Mouse (Mus musculus) gastrocnemius, postnatal 25 days (tissue): Measurements from ENCODE around the gene Axin1. TPM values are rescaled to one million over a fixed set of nuclear protein-coding genes. Genes with fewer than 3 reads are reported as not detected.

Experiments used
- DNase-seq: peaks from one replicate; pipeline ENCODE4 v3.0.0; 2022
- total RNA-seq, 2 experiments: library from RNA; stranded (reverse); gene quantifications; 1 replicate in 1 of 2; 2 replicates in 1 of 2; pipeline ENCODE4 v1.2.3; 2021

The Axin1 gene
- total RNA-seq, 2 experiments from 2014 or later, result 10.8 to 17.2 TPM

GRCm38 (mm10) chr17:26239551-26239950 is 101.1 kb downstream of the Axin1 start:
- no peak for DNase-seq

GRCm38 (mm10) chr17:26240120-26240790 is 101.8 kb downstream of the Axin1 start:
- no peak for DNase-seq

GRCm38 (mm10) chr17:26240990-26241389 is 102.5 kb downstream of the Axin1 start:
- DNase-seq, result no peak

- peak; percentile 76 for DNase-seq
These were observed 105.1 kb downstream of the Axin1 start for GRCm38 (mm10) chr17:26243471-26244100.

- peak; percentile 97 for DNase-seq
These were observed 105.8 kb downstream of the Axin1 start, which contains the start of gene Fam234a for GRCm38 (mm10) chr17:26244101-26244841. Gene Fam234a, minus strand, starts transcription at chr17:26244242.

Other genes with a start within 250 kb of the Axin1 start
- gene Rab40c, start 219.0 kb upstream of the Axin1 start, total RNA-seq, result 10 to 100 TPM in 1 of 2 experiments, 1 to 10 TPM in 1; 8.7 to 11.0 TPM
- 10 to 100 TPM; 30.0 to 31.9 TPM for gene Pigq, start 193.8 kb upstream of the Axin1 start, total RNA-seq
- not detected for gene Nhlrc4, start 193.7 kb upstream of the Axin1 start, total RNA-seq
- gene A930017K11Rik, start 186.1 kb upstream of the Axin1 start, total RNA-seq, result not detected
- 1 to 10 TPM; 5.6 to 6.8 TPM for gene Capn15, start 152.9 kb upstream of the Axin1 start, total RNA-seq
- 10 to 100 TPM; 54.9 to 71.5 TPM for gene Rab11fip3, start 69.1 kb upstream of the Axin1 start, total RNA-seq
- 1 to 10 TPM; 2.8 to 3.2 TPM for gene Decr2, start 48.4 kb upstream of the Axin1 start, total RNA-seq
- gene Nme4, start 43.1 kb upstream of the Axin1 start, total RNA-seq, result 1 to 10 TPM; 1.2 to 1.7 TPM
- gene Tmem8, start 25.4 kb upstream of the Axin1 start, total RNA-seq, result 1 to 10 TPM in 1 of 2 experiments, under 1 TPM in 1; 0.87 to 1.2 TPM
- 10 to 100 TPM; 62.0 to 62.3 TPM for gene Mrpl28, start 15.2 kb upstream of the Axin1 start, total RNA-seq
- gene Pdia2, start 60.4 kb downstream of the Axin1 start, total RNA-seq, result not detected
- 1 to 10 TPM in 1 of 2 experiments, under 1 TPM in 1; 0.54 to 1.2 TPM for gene Rgs11, start 64.3 kb downstream of the Axin1 start, total RNA-seq
- 1 to 10 TPM; 1.2 to 2.2 TPM for gene Arhgdig, start 69.1 kb downstream of the Axin1 start, total RNA-seq
- 10 to 100 TPM; 61.0 to 71.0 TPM for gene Fam234a, start 105.6 kb downstream of the Axin1 start, total RNA-seq
- gene Luc7l, start 114.2 kb downstream of the Axin1 start, total RNA-seq, result 10 to 100 TPM; 11.1 to 11.3 TPM